Mouse (Mus musculus) heart, embryonic 12.5 days (tissue): ENCODE data around the gene Rad51b. TPM values are rescaled to one million over a fixed set of nuclear protein-coding genes. Genes with fewer than 3 reads are reported as not detected.

ENCODE experiments used
- ATAC-seq: fragments of 200-750 bp; cut with Nextera tagmentation; 2 replicates; pipeline ENCODE4 v1.8.0; 2017; ENCODE audit warnings: moderate TSS enrichment, moderate library complexity; ENCODE audit not compliant: insufficient number of reproducible peaks, low FRiP score
- H3K27ac ChIP-seq: fragments of 300-500 bp; sonication (generic); 2 replicates; pipeline ENCODE4 v1.5.1; 2016; ENCODE audit warnings: mild to moderate bottlenecking, moderate library complexity; ENCODE audit not compliant: poor library complexity, severe bottlenecking
- H3K27me3 ChIP-seq: fragments of 300-500 bp; sonication (generic); replicated peaks from 2 replicates; pipeline ENCODE4 v1.6.1; 2016; ENCODE audit warnings: mild to moderate bottlenecking, moderate library complexity
- H3K36me3 ChIP-seq: fragments of 300-500 bp; sonication (generic); 2 replicates; pipeline ENCODE4 v1.6.1; 2016; ENCODE audit warnings: mild to moderate bottlenecking, moderate library complexity
- H3K4me1 ChIP-seq: fragments of 300-500 bp; sonication (generic); replicated peaks from 2 replicates; pipeline ENCODE4 v1.6.1; 2016; ENCODE audit warnings: mild to moderate bottlenecking
- H3K4me2 ChIP-seq: fragments of 300-500 bp; sonication (generic); 2 replicates; pipeline ENCODE4 v1.6.1; 2016; ENCODE audit warnings: mild to moderate bottlenecking, moderate library complexity
- H3K4me3 ChIP-seq: fragments of 300-500 bp; sonication (generic); 2 replicates; pipeline ENCODE4 v1.5.1; 2016; ENCODE audit warnings: mild to moderate bottlenecking
- H3K9ac ChIP-seq: fragments of 300-500 bp; sonication (generic); 2 replicates; pipeline ENCODE4 v1.6.1; 2016; ENCODE audit warnings: mild to moderate bottlenecking, moderate library complexity
- H3K9me3 ChIP-seq: fragments of 300-500 bp; sonication (generic); replicated peaks from 2 replicates; pipeline ENCODE4 v1.6.1; 2016; ENCODE audit warnings: mild to moderate bottlenecking, moderate library complexity
- WGBS: fragments of 180-500 bp; shearing (Covaris S2); methylation state at CpG from one replicate; pipeline ENCODE4 v1.1.7; 2016; 5-methylcytosine and 5-hydroxymethylcytosine counted together
- polyA plus RNA-seq: library from polyadenylated mRNA; unstranded; fragments of >200 nt; fragmentation: Nextera tagmentation; extraction: Ambion mirVana; gene quantifications from 2 replicates; pipeline ENCODE4 v1.2.1, GENCODE M21; 2016

The Rad51b gene
- polyA plus RNA-seq, 1 experiment from 2014 or later: 4.6 TPM

DNA sequence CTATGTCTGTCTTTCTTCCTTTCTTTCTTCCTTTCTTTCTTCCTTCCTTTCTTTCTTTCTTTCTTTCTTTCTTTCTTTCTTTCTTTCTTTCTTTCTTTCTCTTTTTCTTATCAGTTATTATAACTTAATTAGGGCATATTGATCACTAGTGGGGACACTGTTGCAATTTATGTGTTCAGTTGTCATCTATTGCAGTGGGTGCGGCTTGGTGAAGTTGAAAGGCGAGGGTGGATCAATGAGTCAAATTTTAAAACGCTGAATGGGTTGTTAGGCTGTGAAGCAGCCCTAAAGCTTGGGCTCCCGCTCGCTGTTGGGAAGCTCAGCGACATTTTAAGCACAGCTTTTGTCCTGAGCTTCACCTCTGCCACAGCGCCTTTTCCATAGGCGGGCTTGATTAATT lies 139.0 kb downstream of the Rad51b start:
- 86% methylated on average over 8 of the region's 8 CpGs for WGBS
- ATAC-seq: no peak
- Histone ChIP-seq H3K4me2 (no peak overlapping the region), H3K4me3 (no peak overlapping the region), H3K4me1 (no peaks in the 10 kb centered on the region), H3K36me3 (no peaks in the 10 kb centered on the region), H3K27me3 (no peaks in the 10 kb centered on the region), H3K9me3 (no peaks in the 10 kb centered on the region), H3K9ac (no peak overlapping the region), H3K27ac (no peak overlapping the region)

DNA sequence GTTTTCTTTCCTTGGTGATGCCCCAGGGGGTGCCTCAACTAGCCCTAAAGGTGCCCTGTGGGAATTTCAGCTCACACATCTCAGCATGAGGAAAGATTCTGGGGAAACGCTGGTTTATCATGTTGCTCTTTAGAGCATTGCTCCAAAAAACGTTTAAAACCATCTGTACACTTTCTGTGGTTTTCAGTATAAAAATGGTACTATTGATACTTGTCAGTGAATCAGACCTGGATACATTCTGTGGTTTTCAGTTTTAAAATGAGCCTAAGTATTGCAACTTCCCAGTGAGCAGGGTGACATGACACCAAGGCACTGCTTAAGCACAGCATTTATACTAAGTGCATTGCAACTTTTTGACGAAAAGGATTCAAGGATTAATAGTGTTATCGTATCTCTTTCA lies 139.8 kb downstream of the Rad51b start:
- Histone ChIP-seq H3K27me3 (no peaks in the 10 kb centered on the region), H3K9ac (no peak overlapping the region), H3K9me3 (no peaks in the 10 kb centered on the region), H3K4me3 (no peak overlapping the region), H3K4me1 (no peaks in the 10 kb centered on the region), H3K4me2 (no peak overlapping the region), H3K36me3 (no peaks in the 10 kb centered on the region), H3K27ac (no peak overlapping the region)
- 61% methylated on average over 4 of the region's 4 CpGs for WGBS
- ATAC-seq: no peak

DNA sequence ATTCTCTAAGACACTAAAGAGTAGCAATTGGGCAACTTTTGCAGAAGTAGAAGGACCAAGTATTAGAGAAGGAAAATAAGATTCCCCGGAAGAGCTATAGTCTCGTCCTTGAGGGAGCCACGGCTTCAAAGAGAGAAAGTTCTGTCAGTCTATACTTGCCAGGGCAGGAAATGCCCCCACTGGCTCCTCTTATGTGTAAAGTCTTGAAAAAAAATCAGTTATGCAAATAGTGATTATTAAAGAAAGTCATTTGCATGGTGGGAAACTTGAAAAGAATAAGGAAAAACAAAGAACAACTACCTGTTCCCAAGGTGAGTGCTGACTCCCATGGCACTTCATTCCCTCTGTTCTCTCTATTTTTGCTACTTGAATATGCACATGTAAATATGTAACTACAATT lies 140.5 kb downstream of the Rad51b start:
- Histone ChIP-seq H3K4me3 (no peak overlapping the region), H3K27me3 (no peaks in the 10 kb centered on the region), H3K36me3 (no peaks in the 10 kb centered on the region), H3K4me2 (no peak overlapping the region), H3K4me1 (no peaks in the 10 kb centered on the region), H3K9me3 (no peaks in the 10 kb centered on the region), H3K9ac (no peak overlapping the region), H3K27ac (no peak overlapping the region)
- WGBS: 73% methylated on average over 3 of the region's 3 CpGs
- ATAC-seq: no peak

DNA sequence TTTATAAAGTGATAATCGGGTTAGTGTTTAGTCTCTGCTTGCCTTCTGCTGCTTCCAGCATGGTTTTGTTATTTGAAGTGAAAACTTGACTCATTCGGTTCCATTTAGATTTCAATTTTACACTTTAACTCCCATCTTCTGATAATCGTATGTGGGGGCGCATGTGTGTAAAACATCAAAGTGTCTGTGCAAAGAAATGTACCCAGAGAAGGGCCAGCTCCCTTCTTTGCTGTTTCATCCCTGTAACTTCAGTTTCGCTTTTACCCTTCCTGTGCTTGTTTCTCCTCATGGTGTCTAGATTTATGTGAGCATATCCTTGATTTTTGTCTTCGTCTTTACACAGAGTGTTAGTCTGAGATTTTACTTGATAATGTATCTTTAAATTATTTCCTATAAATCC lies 142.9 kb downstream of the Rad51b start:
- no peak for ATAC-seq
- H3K9me3 ChIP-seq: no peaks in the 10 kb centered on the region
- H3K27ac ChIP-seq: no peak overlapping the region
- 88% methylated on average over 6 of the region's 6 CpGs for WGBS
- no peaks in the 10 kb centered on the region for H3K4me1 ChIP-seq
- H3K36me3 ChIP-seq: no peaks in the 10 kb centered on the region
- no peaks in the 10 kb centered on the region for H3K27me3 ChIP-seq
- H3K4me3 ChIP-seq: no peak overlapping the region
- no peak overlapping the region for H3K9ac ChIP-seq
- no peak overlapping the region for H3K4me2 ChIP-seq

DNA sequence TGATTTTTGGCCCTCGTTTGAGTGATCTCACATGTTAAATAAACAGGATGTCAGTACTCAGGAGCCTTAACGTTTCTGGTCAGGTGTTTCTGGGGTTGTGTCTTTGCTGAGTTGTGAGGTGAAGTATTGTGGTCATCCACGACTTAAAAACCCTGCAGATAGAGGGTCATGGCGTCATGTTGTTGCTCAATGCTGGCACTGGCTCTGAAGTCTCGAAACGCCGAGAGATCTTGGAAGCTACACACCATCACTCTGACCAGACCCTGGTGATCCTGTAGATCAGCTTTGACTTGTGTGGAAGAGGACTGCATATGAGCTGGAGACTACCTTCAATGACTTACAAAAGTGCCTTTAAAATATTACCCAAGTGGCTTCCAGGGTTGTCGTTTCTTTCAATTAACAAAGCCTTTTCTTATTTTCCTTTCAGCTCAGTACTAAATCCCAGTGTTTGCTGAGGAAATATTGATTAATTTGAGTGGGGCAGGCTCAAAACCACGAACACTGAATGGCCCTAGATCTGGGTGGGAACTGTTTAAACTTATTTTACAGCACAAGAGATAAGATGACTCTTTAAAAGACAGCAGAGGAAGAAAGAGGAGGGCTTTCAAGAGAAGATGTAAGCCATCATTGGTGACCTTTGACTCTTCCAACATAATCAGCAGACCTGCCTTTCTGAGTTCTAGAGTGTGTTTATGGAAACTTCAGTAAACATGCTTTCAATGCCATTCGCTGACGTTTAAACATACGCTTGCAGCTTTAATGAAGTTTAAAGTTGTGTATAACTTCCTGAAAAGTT lies 144.3 kb downstream of the Rad51b start:
- Histone ChIP-seq H3K27me3 (no peaks in the 10 kb centered on the region), H3K9ac (no peak overlapping the region), H3K4me2 (no peak overlapping the region), H3K4me3 (no peak overlapping the region), H3K36me3 (no peaks in the 10 kb centered on the region), H3K27ac (no peak overlapping the region), H3K4me1 (no peaks in the 10 kb centered on the region), H3K9me3 (no peaks in the 10 kb centered on the region)
- 63% methylated on average over 12 of the region's 12 CpGs for WGBS
- no peak for ATAC-seq

DNA sequence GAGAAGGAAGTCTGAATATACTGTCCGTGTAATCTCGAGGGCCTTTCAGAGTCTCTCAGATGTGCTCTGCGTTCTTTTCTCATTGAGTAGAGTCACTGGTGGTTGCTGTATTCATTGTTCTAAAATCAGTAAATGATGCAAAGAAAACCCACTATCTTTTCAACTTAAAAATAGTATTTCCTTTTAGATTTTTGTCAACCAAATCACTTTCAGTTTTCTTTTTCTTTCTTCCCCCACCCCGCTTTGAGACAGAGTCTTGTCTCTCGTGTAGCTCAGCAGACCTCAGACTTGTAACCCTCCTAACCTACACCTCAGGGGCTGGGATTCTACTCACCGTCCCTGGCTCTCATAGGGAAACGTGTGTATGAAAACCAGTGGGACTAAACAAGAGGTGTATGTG lies 145.0 kb downstream of the Rad51b start:
- ATAC-seq: no peak
- H3K4me2 ChIP-seq: no peak overlapping the region
- no peaks in the 10 kb centered on the region for H3K36me3 ChIP-seq
- H3K4me1 ChIP-seq: no peaks in the 10 kb centered on the region
- H3K27ac ChIP-seq: no peak overlapping the region
- H3K9me3 ChIP-seq: no peaks in the 10 kb centered on the region
- 64% methylated on average over 7 of the region's 7 CpGs for WGBS
- no peak overlapping the region for H3K4me3 ChIP-seq
- no peak overlapping the region for H3K9ac ChIP-seq
- no peaks in the 10 kb centered on the region for H3K27me3 ChIP-seq

DNA sequence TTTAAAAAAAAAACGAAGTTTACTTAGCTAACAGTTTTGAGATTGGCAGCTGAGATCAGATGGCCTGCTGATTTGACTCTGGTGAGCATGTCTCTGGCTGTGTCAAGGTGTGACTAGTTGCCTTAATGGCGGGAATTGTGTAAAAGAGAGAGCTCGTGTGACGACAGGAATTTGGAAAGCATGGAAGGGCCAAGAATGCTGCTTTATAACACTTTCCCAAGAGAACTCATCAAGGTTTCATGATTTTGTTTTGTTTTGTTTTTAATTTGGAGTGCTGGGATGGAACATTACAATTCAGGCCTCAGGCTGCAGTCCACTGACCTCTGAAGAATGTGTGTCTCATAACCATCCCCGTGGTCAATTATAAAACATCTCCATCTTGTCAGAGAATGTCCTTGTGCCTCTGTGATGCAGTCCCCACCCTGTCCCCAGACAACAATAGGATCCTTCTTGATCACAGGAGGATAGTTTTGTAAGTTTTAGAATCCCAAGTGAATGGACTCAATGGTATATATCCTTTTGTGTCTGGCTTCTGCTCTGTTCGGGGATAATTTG lies 145.8 kb downstream of the Rad51b start:
- H3K4me2 ChIP-seq: no peak overlapping the region
- no peak overlapping the region for H3K4me3 ChIP-seq
- H3K36me3 ChIP-seq: no peaks in the 10 kb centered on the region
- no peaks in the 10 kb centered on the region for H3K27me3 ChIP-seq
- no peak overlapping the region for H3K27ac ChIP-seq
- no peaks in the 10 kb centered on the region for H3K9me3 ChIP-seq
- no peaks in the 10 kb centered on the region for H3K4me1 ChIP-seq
- ATAC-seq: no peak
- 73% methylated on average over 6 of the region's 6 CpGs for WGBS
- H3K9ac ChIP-seq: no peak overlapping the region

DNA sequence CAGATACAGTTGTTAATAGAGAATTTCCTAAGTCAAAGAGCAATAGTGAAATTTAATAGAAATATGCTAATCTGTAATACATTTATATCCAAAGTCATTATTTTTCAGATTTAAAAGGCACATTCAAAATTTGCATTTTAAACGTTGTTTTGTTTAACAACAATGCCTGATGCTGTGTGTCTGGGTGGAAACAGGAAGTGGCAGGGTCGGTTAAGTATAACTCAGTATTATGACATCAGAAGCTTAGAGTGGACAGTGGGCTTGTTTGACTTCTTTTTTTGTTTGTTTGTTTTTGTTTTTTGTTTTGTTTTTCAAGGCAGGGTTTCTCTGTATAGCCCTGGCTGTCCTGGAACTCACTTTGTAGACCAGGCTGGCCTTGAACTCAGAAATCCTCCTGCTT lies 147.6 kb downstream of the Rad51b start:
- no peak overlapping the region for H3K4me3 ChIP-seq
- H3K27ac ChIP-seq: no peak overlapping the region
- H3K4me2 ChIP-seq: no peak overlapping the region
- no peak for ATAC-seq
- H3K9me3 ChIP-seq: no peaks in the 10 kb centered on the region
- WGBS: 68% methylated on average over 2 of the region's 2 CpGs
- H3K27me3 ChIP-seq: no peaks in the 10 kb centered on the region
- no peaks in the 10 kb centered on the region for H3K4me1 ChIP-seq
- H3K9ac ChIP-seq: no peak overlapping the region
- H3K36me3 ChIP-seq: no peaks in the 10 kb centered on the region

DNA sequence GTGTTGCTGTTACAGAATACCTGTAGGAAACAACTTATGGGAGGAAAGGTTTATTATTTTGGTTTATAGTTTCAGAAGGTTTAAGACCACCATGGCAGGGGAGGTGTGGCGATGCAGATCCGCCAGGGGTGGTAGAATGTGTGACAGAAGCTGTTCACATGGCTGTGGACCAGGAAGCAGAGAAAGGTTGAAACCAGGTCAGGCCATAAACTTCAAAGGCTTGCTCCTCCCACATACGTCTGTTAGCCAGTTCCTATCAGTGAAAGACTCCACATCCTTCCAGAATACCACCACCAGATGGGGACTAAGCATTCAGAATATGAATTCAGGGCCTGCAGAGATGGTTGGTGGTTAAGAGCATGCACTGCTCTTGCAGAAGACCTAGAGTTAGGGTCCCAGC lies 150.0 kb downstream of the Rad51b start:
- H3K9ac ChIP-seq: no peak overlapping the region
- 65% methylated on average over 3 of the region's 3 CpGs for WGBS

DNA sequence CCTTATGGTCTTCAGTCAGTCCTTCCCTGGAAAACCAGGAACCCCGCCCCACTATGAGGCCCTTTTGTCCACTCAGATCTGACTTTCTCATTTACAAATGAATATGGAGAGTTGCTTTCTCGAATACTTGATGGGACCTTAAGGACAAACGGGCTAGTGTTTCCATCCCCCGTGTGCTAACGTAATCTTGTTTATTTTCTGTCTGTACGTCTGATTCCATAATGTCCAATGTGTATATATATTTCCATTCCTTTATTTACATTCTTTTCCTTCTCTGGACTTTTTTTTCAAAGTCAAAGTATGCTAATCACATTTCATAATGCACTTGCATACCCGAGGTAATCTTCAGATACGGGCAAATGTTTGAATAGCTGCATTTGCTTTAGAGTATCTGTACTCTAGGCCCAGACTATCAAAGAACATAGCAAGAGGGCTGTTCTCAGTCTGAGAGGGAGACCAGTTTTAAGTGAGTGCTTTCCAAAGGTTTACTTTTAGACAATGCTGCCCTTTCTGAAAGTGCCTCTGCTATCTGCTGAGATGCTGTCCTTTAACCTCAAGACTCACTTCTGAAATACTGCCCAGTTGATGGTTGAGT lies 152.8 kb downstream of the Rad51b start:
- Histone ChIP-seq H3K4me3 (no peak overlapping the region), H3K4me1 (peaks cover 4% of the 10 kb centered on the region; the same call in 1 of the 2 replicates), H3K9ac (no peak overlapping the region), H3K9me3 (no peaks in the 10 kb centered on the region), H3K4me2 (no peak overlapping the region), H3K36me3 (no peaks in the 10 kb centered on the region), H3K27me3 (no peaks in the 10 kb centered on the region), H3K27ac (no peak overlapping the region)
- 84% methylated on average over 8 of the region's 8 CpGs for WGBS
- ATAC-seq: no peak

More for the DNA sequence above, 150.0 kb downstream of the Rad51b start:
- ATAC-seq: no peak
- no peak overlapping the region for H3K4me2 ChIP-seq
- H3K27me3 ChIP-seq: no peaks in the 10 kb centered on the region
- H3K27ac ChIP-seq: no peak overlapping the region
- H3K9me3 ChIP-seq: no peaks in the 10 kb centered on the region
- no peak overlapping the region for H3K4me3 ChIP-seq
- H3K36me3 ChIP-seq: no peaks in the 10 kb centered on the region
- H3K4me1 ChIP-seq: no peaks in the 10 kb centered on the region

DNA sequence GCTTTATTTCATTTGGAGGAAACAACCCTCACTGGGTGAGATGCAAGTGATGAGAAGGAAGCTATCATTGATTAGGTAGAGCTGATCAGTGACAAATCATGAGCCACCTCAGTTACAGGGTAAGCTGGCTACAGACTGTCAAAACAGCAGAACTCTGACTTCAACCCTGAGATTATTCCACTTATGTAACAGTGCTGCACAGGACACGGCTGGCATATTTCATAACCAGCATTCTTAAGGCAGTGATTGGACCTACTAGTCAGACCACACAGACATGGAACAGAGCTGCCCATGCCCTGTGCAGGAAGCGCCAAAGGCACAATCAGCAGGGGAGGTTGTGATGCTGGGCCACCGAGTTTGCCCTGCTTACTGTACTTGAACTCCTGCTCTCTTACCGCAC lies 155.8 kb downstream of the Rad51b start:
- no peaks in the 10 kb centered on the region for H3K9me3 ChIP-seq
- WGBS: 71% methylated on average over 4 of the region's 4 CpGs
- H3K27ac ChIP-seq: no peak overlapping the region
- no peak for ATAC-seq
- no peak overlapping the region for H3K9ac ChIP-seq
- no peak overlapping the region for H3K4me3 ChIP-seq
- H3K4me2 ChIP-seq: no peak overlapping the region
- peaks cover 14% of the 10 kb centered on the region for H3K4me1 ChIP-seq
- no peaks in the 10 kb centered on the region for H3K36me3 ChIP-seq
- H3K27me3 ChIP-seq: no peaks in the 10 kb centered on the region
